Mouse (Mus musculus) layer of hippocampus, adult 2 months (tissue): ENCODE measurements around the gene Tgfb1. TPM values are rescaled to one million over a fixed set of nuclear protein-coding genes. Genes with fewer than 3 reads are reported as not detected.
A peak's percentile ranks its signal among the peaks of the same experiment; 100 is the strongest.

Experiments
- DNase-seq, 2 experiments: peaks; one replicate each; pipeline ENCODE4 v3.0.0; 2022; ENCODE audit warnings: low spot score in 2 of 2
- H3K27ac ChIP-seq: fragments of 200-600 bp; 2 replicates; pipeline ENCODE4 v1.8.1; 2022
- H3K4me3 ChIP-seq: fragments of 200-600 bp; 2 replicates; pipeline ENCODE4 v1.8.1; 2022; ENCODE audit warnings: mild to moderate bottlenecking
- CTCF ChIP-seq: fragments of 200-600 bp; conservative IDR thresholded peaks from 2 replicates; pipeline ENCODE4 v1.8.1; 2022; ENCODE audit warnings: antibody characterized with exemption, mild to moderate bottlenecking, moderate library complexity
- total RNA-seq, 2 experiments: library from RNA; stranded (reverse); gene quantifications; 2 replicates each; pipeline ENCODE4 v1.2.3; 2021

The Tgfb1 gene
- total RNA-seq, 2 experiments from 2014 or later = 6.9 TPM

GRCm38 (mm10) chr7:25734991-25735390 is 48.2 kb downstream of the Tgfb1 start:
- DNase-seq = no peak
- no peak overlapping the region for H3K4me3 ChIP-seq
- H3K27ac ChIP-seq = no peak overlapping the region
- no peak for TF ChIP-seq CTCF

- H3K4me3 ChIP-seq = no peak overlapping the region
- peak; percentile 55 for TF ChIP-seq CTCF
- no peak for DNase-seq
- H3K27ac ChIP-seq = no peak overlapping the region
Observed at GRCm38 (mm10) chr7:25736920-25737319, 50.1 kb downstream of the Tgfb1 start.

- DNase-seq = no peak
- Histone ChIP-seq H3K4me3 (no peak overlapping the region), H3K27ac (no peak overlapping the region)
- no peak for TF ChIP-seq CTCF
Observed at GRCm38 (mm10) chr7:25738277-25738676, 51.5 kb downstream of the Tgfb1 start.

GRCm38 (mm10) chr7:25746844-25747243 is 60.0 kb downstream of the Tgfb1 start:
- Histone ChIP-seq H3K27ac (no peak overlapping the region), H3K4me3 (no peak overlapping the region)
- TF ChIP-seq CTCF = no peak
- DNase-seq = no peak

- no peak for TF ChIP-seq CTCF
- H3K4me3 ChIP-seq = peak overlapping the region; percentile 94
- no peak for DNase-seq
- peak overlapping the region; percentile 95 for H3K27ac ChIP-seq
Observed at GRCm38 (mm10) chr7:25753076-25753475, 66.3 kb downstream of the Tgfb1 start.

GRCm38 (mm10) chr7:25753643-25754438 is 67.0 kb downstream of the Tgfb1 start:
- Histone ChIP-seq H3K27ac (peak overlapping the region; percentile 95), H3K4me3 (peak overlapping the region; percentile 94)
- DNase-seq = peak; percentile 23 to 29
- no peak for TF ChIP-seq CTCF

- no peak for DNase-seq
- peak; percentile 44; the same call in 1 of the 2 replicates for TF ChIP-seq CTCF
Observed at GRCm38 (mm10) chr7:25754439-25754737, 67.6 kb downstream of the Tgfb1 start.

More at GRCm38 (mm10) chr7:25754439-25754737, 67.6 kb downstream of the Tgfb1 start:
- Histone ChIP-seq H3K4me3 (peak overlapping the region; percentile 94), H3K27ac (peak overlapping the region; percentile 95)

Other genes with a start within 250 kb of the Tgfb1 start
- gene Ceacam1, start 209.4 kb upstream of the Tgfb1 start, total RNA-seq = 1 to 10 TPM; 3.2 to 4.2 TPM
- under 1 TPM; 0.20 to 0.67 TPM for gene Ceacam2, start 147.1 kb upstream of the Tgfb1 start, total RNA-seq
- not detected for gene Erich4, start 71.1 kb upstream of the Tgfb1 start, total RNA-seq
- 10 to 100 TPM; 47.0 to 50.3 TPM for gene Dmac2, start 67.6 kb upstream of the Tgfb1 start, total RNA-seq
- gene B3gnt8, start 60.3 kb upstream of the Tgfb1 start, total RNA-seq = 1 to 10 TPM; 1.5 to 1.9 TPM
- gene Bckdha, start 28.0 kb upstream of the Tgfb1 start, total RNA-seq = 10 to 100 TPM; 37.1 to 41.4 TPM
- 10 to 100 TPM; 26.9 to 28.1 TPM for gene Exosc5, start 27.8 kb upstream of the Tgfb1 start, total RNA-seq
- 10 to 100 TPM in 1 of 2 experiments, 1 to 10 TPM in 1; 8.6 to 11.6 TPM for gene Tmem91, start 11.8 kb upstream of the Tgfb1 start, total RNA-seq
- 10 to 100 TPM; 20.2 to 20.6 TPM for gene B9d2, start 6.2 kb upstream of the Tgfb1 start, total RNA-seq
- 10 to 100 TPM; 62.9 to 67.4 TPM for gene Ccdc97, start 32.1 kb downstream of the Tgfb1 start, total RNA-seq
- gene Hnrnpul1, start 67.8 kb downstream of the Tgfb1 start, total RNA-seq = 100 to 1,000 TPM; 110 to 115 TPM
- 10 to 100 TPM; 36.6 to 41.1 TPM for gene Axl, start 101.7 kb downstream of the Tgfb1 start, total RNA-seq
- gene Cyp2s1, start 129.9 kb downstream of the Tgfb1 start, total RNA-seq = 1 to 10 TPM; 1.4 to 2.3 TPM
- gene Cyp2b10, start 210.6 kb downstream of the Tgfb1 start, total RNA-seq = under 1 TPM; 0.25 to 0.26 TPM